Mouse (Mus musculus) left cerebral cortex, postnatal 10 days (tissue): Measurements from ENCODE around the gene Pomgnt2. TPM values are rescaled to one million over a fixed set of nuclear protein-coding genes. Genes with fewer than 3 reads are reported as not detected.
A peak's percentile ranks its signal among the peaks of the same experiment; 100 is the strongest.

Source experiments
- DNase-seq, 2 experiments: peaks; one replicate each; pipeline ENCODE4 v3.0.0; 2021 to 2022; ENCODE audit warnings: low spot score in 2 of 2, mixed read lengths in 1 of 2; ENCODE audit errors: extremely low spot score in 1 of 2
- intact Hi-C: fragments of 180-260 bp; cut with DNase I; formaldehyde crosslinking; loops from one replicate; pipeline ENCODE4 v1.15.1; 2025
- total RNA-seq, 2 experiments: library from RNA; stranded (reverse); gene quantifications; 2 replicates each; pipeline ENCODE4 v1.2.3; 2021

Pomgnt2 gene
- total RNA-seq, 2 experiments from 2014 or later, result 38.1 to 40.0 TPM

- intact Hi-C loops, result loop anchor here (5.0 kb wide), 2 partner anchors 168 to 208 kb away; no protein-coding TSS in a partner anchor
- DNase-seq, result peak; percentile 59 to 68
Observed at GRCm38 (mm10) chr9:122018782-122019395, 22.0 kb upstream of the Pomgnt2 start.

- DNase-seq, result no peak
- intact Hi-C loops, result loop anchor here (5.0 kb wide), 2 partner anchors 169 to 209 kb away; no protein-coding TSS in a partner anchor
Observed at GRCm38 (mm10) chr9:122018079-122018478, 21.2 kb upstream of the Pomgnt2 start.

GRCm38 (mm10) chr9:122014241-122014667 is 17.3 kb upstream of the Pomgnt2 start:
- DNase-seq, result peak; percentile 60 to 86
- intact Hi-C loops, result no loop called here

GRCm38 (mm10) chr9:122013629-122014028 is 16.7 kb upstream of the Pomgnt2 start:
- DNase-seq, result no peak
- intact Hi-C loops, result no loop called here

GRCm38 (mm10) chr9:122012816-122013215 is 15.9 kb upstream of the Pomgnt2 start:
- intact Hi-C loops, result no loop called here

GRCm38 (mm10) chr9:122010751-122011150 is 13.8 kb upstream of the Pomgnt2 start:
- intact Hi-C loops, result no loop called here

More at GRCm38 (mm10) chr9:122012816-122013215, 15.9 kb upstream of the Pomgnt2 start:
- DNase-seq, result no peak

GRCm38 (mm10) chr9:122008876-122009275 is 12.0 kb upstream of the Pomgnt2 start:
- intact Hi-C loops, result no loop called here
- DNase-seq, result no peak

More at GRCm38 (mm10) chr9:122010751-122011150, 13.8 kb upstream of the Pomgnt2 start:
- DNase-seq, result no peak

GRCm38 (mm10) chr9:122006609-122007008 is 9.7 kb upstream of the Pomgnt2 start:
- no peak for DNase-seq

GRCm38 (mm10) chr9:122006175-122006574 is 9.3 kb upstream of the Pomgnt2 start:
- intact Hi-C loops, result no loop called here
- DNase-seq, result no peak

More at GRCm38 (mm10) chr9:122006609-122007008, 9.7 kb upstream of the Pomgnt2 start:
- intact Hi-C loops, result no loop called here

- intact Hi-C loops, result no loop called here
- no peak for DNase-seq
Observed at GRCm38 (mm10) chr9:121997978-121998377, 1.1 kb upstream of the Pomgnt2 start.

GRCm38 (mm10) chr9:121995508-121996131 is 1.3 kb downstream of the Pomgnt2 start:
- peak; percentile 84 to 89 for DNase-seq

GRCm38 (mm10) chr9:121995077-121995476 is 1.8 kb downstream of the Pomgnt2 start:
- DNase-seq, result no peak
- intact Hi-C loops, result no loop called here

More at GRCm38 (mm10) chr9:121995508-121996131, 1.3 kb downstream of the Pomgnt2 start:
- intact Hi-C loops, result no loop called here

- intact Hi-C loops, result no loop called here
- no peak for DNase-seq
Observed at GRCm38 (mm10) chr9:121993047-121993446, 3.9 kb downstream of the Pomgnt2 start.

GRCm38 (mm10) chr9:121991041-121991440 is 5.9 kb downstream of the Pomgnt2 start:
- intact Hi-C loops, result no loop called here
- peak in 1 of 2 experiments; percentile 60 for DNase-seq

- DNase-seq, result no peak
- intact Hi-C loops, result loop anchor here (5.0 kb wide), 1 partner anchor 112 kb away; no protein-coding TSS in a partner anchor
Observed at GRCm38 (mm10) chr9:121989536-121989935, 7.4 kb downstream of the Pomgnt2 start.

GRCm38 (mm10) chr9:121988910-121989309 is 8.0 kb downstream of the Pomgnt2 start:
- intact Hi-C loops, result loop anchor here (5.0 kb wide), 1 partner anchor 112 kb away; no protein-coding TSS in a partner anchor
- DNase-seq, result no peak

GRCm38 (mm10) chr9:121984465-121985461 is 12.1 kb downstream of the Pomgnt2 start:
- peak; percentile 54 to 75 for DNase-seq
- intact Hi-C loops, result loop anchor here (5.0 kb wide), 2 partner anchors 107 to 127 kb away; partner anchors contain the start of gene Higd1a

GRCm38 (mm10) chr9:121983504-121983903 is 13.4 kb downstream of the Pomgnt2 start:
- peak; percentile 47 to 86 for DNase-seq
- intact Hi-C loops, result loop anchor here (2.0 to 5.0 kb wide), 2 partner anchors 35 to 126 kb away; partner anchors contain the start of gene Higd1a
